Mouse (Mus musculus): ENCODE measurements around the gene Srcap. TPM values are rescaled to one million over a fixed set of nuclear protein-coding genes. Genes with fewer than 3 reads are reported as not detected.
A peak's percentile ranks its signal among the peaks of the same experiment; 100 is the strongest.
"Not testable (repeated sequence)": the region's sequence is repeated elsewhere in the genome, so short reads cannot be mapped to it uniquely, and the experiment has no call there.

Srcap gene
- polyA plus RNA-seq, 1 experiment from 2014 or later, result 51.5 TPM

DNA sequence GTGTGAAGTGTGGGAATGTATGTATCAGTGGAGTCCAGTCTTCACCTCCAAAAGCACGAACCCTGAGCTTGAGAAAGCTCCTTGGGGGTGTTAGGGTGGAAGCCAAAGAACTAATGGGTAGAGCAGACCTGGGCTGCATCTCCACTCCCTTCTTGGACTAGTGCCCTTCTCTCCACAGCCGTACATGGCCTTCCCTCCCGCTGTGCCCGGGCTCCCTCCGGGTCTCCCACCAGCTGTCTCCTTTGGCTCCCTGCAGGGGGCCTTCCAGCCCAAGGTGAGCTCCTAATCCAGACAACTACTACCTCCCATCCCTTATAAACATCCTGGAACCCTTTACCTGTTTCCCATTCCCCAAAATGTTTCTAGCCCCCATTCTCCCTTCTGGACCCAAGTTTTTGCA is 26.4 kb upstream of the Srcap start:
- Histone ChIP-seq H3K4me1 (replicated peaks; ENCODE audit: control insufficient read depth, insufficient read depth, low read length) (peaks cover 6% of the 10 kb centered on the region), H3K4me2 (ENCODE audit: low read length) (no peak overlapping the region), H3K9me3 (ENCODE audit: control insufficient read depth, low read length) (no peaks in the 10 kb centered on the region), H3K27me3 (replicated peaks; ENCODE audit: control insufficient read depth, insufficient read depth, low read length) (no peaks in the 10 kb centered on the region), H3K4me3 (replicated peaks; ENCODE audit: low read length) (no peak overlapping the region), H3K36me3 (ENCODE audit: control insufficient read depth, insufficient read depth) (peaks cover 36% of the 10 kb centered on the region), H3K27ac (ENCODE audit: low read length) (no peak overlapping the region), H3K9ac (replicated peaks; ENCODE audit: low read depth, low read length) (no peak overlapping the region)
- ATAC-seq, result no peak
- WGBS, result 85% methylated on average over 5 of the region's 5 CpGs

DNA sequence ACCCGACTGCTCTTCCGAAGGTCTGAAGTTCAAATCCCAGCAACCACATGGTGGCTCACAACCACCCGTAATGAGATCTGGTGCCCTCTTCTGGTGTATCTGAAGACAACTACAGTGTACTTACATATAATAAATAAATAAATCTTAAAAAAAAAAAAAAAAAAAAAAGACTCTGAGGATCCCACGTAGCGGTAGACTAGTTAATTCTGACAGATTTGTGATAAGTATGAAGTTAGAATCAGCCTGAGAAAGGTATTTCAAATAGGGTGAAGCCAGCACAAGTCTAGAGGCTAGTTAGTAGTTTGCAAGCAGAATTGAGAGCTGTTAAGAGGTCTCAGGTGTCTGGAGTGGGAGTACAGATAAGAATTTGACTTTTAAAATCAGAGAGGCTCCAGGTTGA is 23.4 kb upstream of the Srcap start:
- not testable (repeated sequence) for H3K9ac ChIP-seq (replicated peaks; ENCODE audit: low read depth, low read length); H3K4me2 ChIP-seq (ENCODE audit: low read length); H3K4me3 ChIP-seq (replicated peaks; ENCODE audit: low read length); H3K27ac ChIP-seq (ENCODE audit: low read length); ATAC-seq; H3K27me3 ChIP-seq (replicated peaks; ENCODE audit: control insufficient read depth, insufficient read depth, low read length); H3K9me3 ChIP-seq (ENCODE audit: control insufficient read depth, low read length); H3K4me1 ChIP-seq (replicated peaks; ENCODE audit: control insufficient read depth, insufficient read depth, low read length)
- WGBS, result 93% methylated on average over 4 of the region's 5 CpGs
- peaks cover 45% of the 10 kb centered on the region for H3K36me3 ChIP-seq (ENCODE audit: control insufficient read depth, insufficient read depth)

- 96% methylated on average over 7 of the region's 7 CpGs for WGBS
- Histone ChIP-seq H3K4me1 (replicated peaks; ENCODE audit: control insufficient read depth, insufficient read depth, low read length) (no peaks in the 10 kb centered on the region), H3K4me2 (ENCODE audit: low read length) (no peak overlapping the region), H3K27me3 (replicated peaks; ENCODE audit: control insufficient read depth, insufficient read depth, low read length) (no peaks in the 10 kb centered on the region), H3K9me3 (ENCODE audit: control insufficient read depth, low read length) (no peaks in the 10 kb centered on the region), H3K9ac (replicated peaks; ENCODE audit: low read depth, low read length) (no peak overlapping the region), H3K27ac (ENCODE audit: low read length) (no peak overlapping the region), H3K36me3 (ENCODE audit: control insufficient read depth, insufficient read depth) (peaks cover 45% of the 10 kb centered on the region), H3K4me3 (replicated peaks; ENCODE audit: low read length) (no peak overlapping the region)
- no peak for ATAC-seq
These were observed 21.8 kb upstream of the Srcap start for GRCm38 (mm10) chr7:127489982-127490381.

GRCm38 (mm10) chr7:127491846-127492245 is 19.9 kb upstream of the Srcap start:
- Histone ChIP-seq H3K4me2 (ENCODE audit: low read length) (no peak overlapping the region), H3K27ac (ENCODE audit: low read length) (no peak overlapping the region), H3K9me3 (ENCODE audit: control insufficient read depth, low read length) (no peaks in the 10 kb centered on the region), H3K27me3 (replicated peaks; ENCODE audit: control insufficient read depth, insufficient read depth, low read length) (no peaks in the 10 kb centered on the region), H3K4me3 (replicated peaks; ENCODE audit: low read length) (no peak overlapping the region), H3K36me3 (ENCODE audit: control insufficient read depth, insufficient read depth) (peaks cover 36% of the 10 kb centered on the region), H3K4me1 (replicated peaks; ENCODE audit: control insufficient read depth, insufficient read depth, low read length) (no peaks in the 10 kb centered on the region), H3K9ac (replicated peaks; ENCODE audit: low read depth, low read length) (no peak overlapping the region)
- WGBS, result 88% methylated on average over 3 of the region's 3 CpGs
- ATAC-seq, result no peak

- H3K27ac ChIP-seq (ENCODE audit: low read length), result no peak overlapping the region
- no peaks in the 10 kb centered on the region for H3K9me3 ChIP-seq (ENCODE audit: control insufficient read depth, low read length)
- no peak overlapping the region for H3K9ac ChIP-seq (replicated peaks; ENCODE audit: low read depth, low read length)
- H3K4me3 ChIP-seq (replicated peaks; ENCODE audit: low read length), result no peak overlapping the region
- no peak for ATAC-seq
- H3K4me1 ChIP-seq (replicated peaks; ENCODE audit: control insufficient read depth, insufficient read depth, low read length), result no peaks in the 10 kb centered on the region
- H3K36me3 ChIP-seq (ENCODE audit: control insufficient read depth, insufficient read depth), result peaks cover 20% of the 10 kb centered on the region
- no peak overlapping the region for H3K4me2 ChIP-seq (ENCODE audit: low read length)
- no peaks in the 10 kb centered on the region for H3K27me3 ChIP-seq (replicated peaks; ENCODE audit: control insufficient read depth, insufficient read depth, low read length)
These were observed 17.1 kb upstream of the Srcap start for GRCm38 (mm10) chr7:127494648-127495047.

GRCm38 (mm10) chr7:127497382-127497781 is 14.4 kb upstream of the Srcap start:
- H3K27ac ChIP-seq (ENCODE audit: low read length), result no peak overlapping the region
- H3K36me3 ChIP-seq (ENCODE audit: control insufficient read depth, insufficient read depth), result no peaks in the 10 kb centered on the region
- WGBS, result 85% methylated on average over 2 of the region's 2 CpGs
- ATAC-seq, result no peak
- no peaks in the 10 kb centered on the region for H3K27me3 ChIP-seq (replicated peaks; ENCODE audit: control insufficient read depth, insufficient read depth, low read length)
- no peak overlapping the region for H3K9ac ChIP-seq (replicated peaks; ENCODE audit: low read depth, low read length)
- no peak overlapping the region for H3K4me2 ChIP-seq (ENCODE audit: low read length)
- no peaks in the 10 kb centered on the region for H3K4me1 ChIP-seq (replicated peaks; ENCODE audit: control insufficient read depth, insufficient read depth, low read length)
- H3K4me3 ChIP-seq (replicated peaks; ENCODE audit: low read length), result no peak overlapping the region
- no peaks in the 10 kb centered on the region for H3K9me3 ChIP-seq (ENCODE audit: control insufficient read depth, low read length)

DNA sequence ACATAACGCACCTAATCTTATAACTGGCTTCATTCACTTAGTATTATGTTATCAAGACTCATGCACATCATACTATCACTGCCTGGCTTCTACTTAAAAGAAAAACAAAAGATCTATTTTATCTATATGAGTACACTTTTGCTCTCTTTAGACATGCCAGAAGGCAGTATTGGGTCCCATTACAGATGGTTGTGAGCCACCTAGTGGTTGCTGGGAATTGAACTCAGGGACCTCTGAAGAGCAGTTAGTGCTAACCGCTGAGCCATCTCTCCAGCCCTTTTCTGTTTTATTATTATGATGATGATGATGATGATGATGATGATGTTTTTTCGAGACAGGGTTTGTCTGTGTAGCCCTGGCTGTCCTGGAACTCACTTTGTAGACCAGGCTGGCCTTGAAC is 13.4 kb upstream of the Srcap start:
- no peak; the same call in 1 of the 2 replicates for ATAC-seq
- H3K27me3 ChIP-seq (replicated peaks; ENCODE audit: control insufficient read depth, insufficient read depth, low read length), result no peaks in the 10 kb centered on the region
- no peaks in the 10 kb centered on the region for H3K4me1 ChIP-seq (replicated peaks; ENCODE audit: control insufficient read depth, insufficient read depth, low read length)
- no peak overlapping the region for H3K27ac ChIP-seq (ENCODE audit: low read length)
- 48% methylated on average over 3 of the region's 3 CpGs for WGBS
- no peaks in the 10 kb centered on the region for H3K9me3 ChIP-seq (ENCODE audit: control insufficient read depth, low read length)
- H3K9ac ChIP-seq (replicated peaks; ENCODE audit: low read depth, low read length), result no peak overlapping the region
- no peaks in the 10 kb centered on the region for H3K36me3 ChIP-seq (ENCODE audit: control insufficient read depth, insufficient read depth)
- no peak overlapping the region for H3K4me3 ChIP-seq (replicated peaks; ENCODE audit: low read length)
- no peak overlapping the region for H3K4me2 ChIP-seq (ENCODE audit: low read length)

DNA sequence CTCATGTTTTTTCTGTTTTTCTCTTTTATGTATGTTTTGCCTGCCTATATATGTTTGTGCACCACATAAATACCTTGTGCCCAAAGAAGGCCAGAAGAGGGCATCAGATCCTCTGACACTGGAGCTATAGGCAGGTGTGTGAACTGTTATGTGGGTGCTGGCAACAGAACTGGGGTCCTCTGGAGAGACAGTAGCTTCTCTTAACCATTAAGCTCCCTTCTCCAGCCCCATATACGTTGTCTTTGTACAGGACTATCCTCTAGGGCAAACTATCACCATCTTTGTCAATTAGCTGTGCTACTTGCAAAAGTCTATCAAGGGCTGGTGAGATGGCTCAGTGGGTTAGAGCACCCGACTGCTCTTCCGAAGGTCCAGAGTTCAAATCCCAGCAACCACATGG is 3.5 kb upstream of the Srcap start:
- H3K9me3 ChIP-seq (ENCODE audit: control insufficient read depth, low read length), result no peaks in the 10 kb centered on the region
- H3K4me1 ChIP-seq (replicated peaks; ENCODE audit: control insufficient read depth, insufficient read depth, low read length), result peaks cover 8% of the 10 kb centered on the region
- H3K4me2 ChIP-seq (ENCODE audit: low read length), result no peak overlapping the region
- H3K4me3 ChIP-seq (replicated peaks; ENCODE audit: low read length), result no peak overlapping the region
- no peak for ATAC-seq
- no peaks in the 10 kb centered on the region for H3K36me3 ChIP-seq (ENCODE audit: control insufficient read depth, insufficient read depth)
- H3K27ac ChIP-seq (ENCODE audit: low read length), result no peak overlapping the region
- no peak overlapping the region for H3K9ac ChIP-seq (replicated peaks; ENCODE audit: low read depth, low read length)
- H3K27me3 ChIP-seq (replicated peaks; ENCODE audit: control insufficient read depth, insufficient read depth, low read length), result no peaks in the 10 kb centered on the region
- 100% methylated on average over 3 of the region's 3 CpGs for WGBS

DNA sequence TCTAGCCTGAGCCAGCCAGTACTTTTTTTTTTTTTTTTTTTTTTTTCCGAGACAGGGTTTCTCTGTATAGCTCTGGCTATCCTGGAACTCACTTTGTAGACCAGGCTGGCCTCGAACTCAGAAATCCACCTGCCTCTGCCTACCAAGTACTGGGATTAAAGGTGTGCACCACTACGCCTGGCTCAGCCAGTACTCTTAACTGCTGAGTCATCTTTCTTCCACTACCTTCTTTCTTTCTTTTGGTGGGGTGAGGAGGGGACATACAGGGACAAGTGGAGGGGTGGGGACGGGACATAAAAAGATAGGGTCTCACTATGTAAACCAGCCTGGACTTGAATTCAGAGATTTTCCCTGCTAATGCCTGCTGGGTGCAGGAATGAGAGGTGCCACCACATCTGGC is 2.0 kb upstream of the Srcap start:
- H3K9me3 ChIP-seq (ENCODE audit: control insufficient read depth, low read length); H3K27me3 ChIP-seq (replicated peaks; ENCODE audit: control insufficient read depth, insufficient read depth, low read length); H3K36me3 ChIP-seq (ENCODE audit: control insufficient read depth, insufficient read depth); H3K27ac ChIP-seq (ENCODE audit: low read length); H3K4me2 ChIP-seq (ENCODE audit: low read length); H3K4me3 ChIP-seq (replicated peaks; ENCODE audit: low read length); ATAC-seq; H3K9ac ChIP-seq (replicated peaks; ENCODE audit: low read depth, low read length): not testable (repeated sequence)
- H3K4me1 ChIP-seq (replicated peaks; ENCODE audit: control insufficient read depth, insufficient read depth, low read length), result peaks cover 18% of the 10 kb centered on the region
- WGBS, result 90% methylated on average over 3 of the region's 4 CpGs

DNA sequence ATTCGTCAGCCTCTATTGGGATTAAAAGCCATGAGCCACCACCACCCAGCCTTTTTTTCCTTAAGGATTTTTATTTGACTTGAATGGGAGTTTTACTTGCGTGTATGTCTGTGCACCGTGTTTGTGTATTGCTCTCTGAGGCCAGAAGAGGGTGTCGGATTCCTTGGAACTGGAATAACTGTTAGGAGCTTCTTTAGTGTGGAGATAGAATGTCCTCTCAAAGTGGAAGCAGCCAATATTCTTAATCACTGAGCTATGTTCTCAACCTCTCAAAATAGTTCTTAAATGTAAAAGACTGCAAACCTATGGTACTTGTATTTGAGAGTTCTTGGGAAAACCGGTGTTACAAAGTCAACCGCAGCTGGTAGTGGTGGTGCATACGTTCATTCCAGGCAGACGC is 542 bp upstream of the Srcap start:
- peak overlapping the region; percentile 78 for H3K4me3 ChIP-seq (replicated peaks; ENCODE audit: low read length)
- H3K27ac ChIP-seq (ENCODE audit: low read length), result peak overlapping the region; percentile 98
- 0 out of 2 replicates have a peak overlapping the region, but pooled peaks have one; percentile 80 for H3K9ac ChIP-seq (replicated peaks; ENCODE audit: low read depth, low read length)
- no peaks in the 10 kb centered on the region for H3K27me3 ChIP-seq (replicated peaks; ENCODE audit: control insufficient read depth, insufficient read depth, low read length)
- peaks cover 18% of the 10 kb centered on the region for H3K4me1 ChIP-seq (replicated peaks; ENCODE audit: control insufficient read depth, insufficient read depth, low read length)
- H3K4me2 ChIP-seq (ENCODE audit: low read length), result peak overlapping the region; percentile 47
- H3K36me3 ChIP-seq (ENCODE audit: control insufficient read depth, insufficient read depth), result peaks cover 5% of the 10 kb centered on the region
- no peak for ATAC-seq
- WGBS, result 30% methylated on average over 8 of the region's 8 CpGs
- H3K9me3 ChIP-seq (ENCODE audit: control insufficient read depth, low read length), result no peaks in the 10 kb centered on the region

Measured in forebrain, embryonic 16.5 days (tissue).